Mouse (Mus musculus): ENCODE measurements at regions not wholly inside any gene's neighbourhood (a gene's known extent, or its start where the extent isn't known, plus 50 kb on each side); places are given as distances from the start of the nearest gene placed in this dataset.

GRCm38 (mm10) chr8:34726145-34726767 is 614.7 kb upstream of the Gm10131 start:
- Histone ChIP-seq H3K27me3 (ENCODE audit: control insufficient read depth, insufficient read depth, low read length) (0 out of 2 replicates have a peak, but pooled peaks cover 2% of the 10 kb centered on the region), H3K9me3 (replicated peaks; ENCODE audit: control insufficient read depth, low read length) (no peaks in the 10 kb centered on the region), H3K4me2 (ENCODE audit: low read depth, low read length) (no peak overlapping the region), H3K27ac (ENCODE audit: low read length) (no peak overlapping the region), H3K36me3 (ENCODE audit: control insufficient read depth, insufficient read depth) (no peaks in the 10 kb centered on the region), H3K4me1 (ENCODE audit: control insufficient read depth, insufficient read depth, low read length) (0 out of 2 replicates have a peak, but pooled peaks cover 3% of the 10 kb centered on the region), H3K4me3 (ENCODE audit: low read length) (no peak overlapping the region), H3K9ac (ENCODE audit: low read length) (no peak overlapping the region)
- no peak; the same call in 1 of the 2 replicates for ATAC-seq (replicated peaks; ENCODE audit: extremely low read depth, insufficient read depth, low FRiP score)
- WGBS: 53% methylated on average over 10 of the region's 10 CpGs

- 0 out of 2 replicates have a peak, but pooled peaks cover 3% of the 10 kb centered on the region for H3K4me1 ChIP-seq (ENCODE audit: control insufficient read depth, insufficient read depth, low read length)
- 39% methylated on average over 4 of the region's 4 CpGs for WGBS
- no peaks in the 10 kb centered on the region for H3K36me3 ChIP-seq (ENCODE audit: control insufficient read depth, insufficient read depth)
- H3K4me2 ChIP-seq (ENCODE audit: low read depth, low read length): no peak overlapping the region
- H3K9ac ChIP-seq (ENCODE audit: low read length): no peak overlapping the region
- H3K27me3 ChIP-seq (ENCODE audit: control insufficient read depth, insufficient read depth, low read length): no peaks in the 10 kb centered on the region
- no peaks in the 10 kb centered on the region for H3K9me3 ChIP-seq (replicated peaks; ENCODE audit: control insufficient read depth, low read length)
- no peak for ATAC-seq (replicated peaks; ENCODE audit: extremely low read depth, insufficient read depth, low FRiP score)
- no peak overlapping the region for H3K27ac ChIP-seq (ENCODE audit: low read length)
- H3K4me3 ChIP-seq (ENCODE audit: low read length): no peak overlapping the region
Measured at GRCm38 (mm10) chr8:34725546-34725945, 614.0 kb upstream of the Gm10131 start.

GRCm38 (mm10) chr8:34709911-34710733 is 598.6 kb upstream of the Gm10131 start:
- Histone ChIP-seq H3K4me1 (ENCODE audit: control insufficient read depth, insufficient read depth, low read length) (peaks cover 12% of the 10 kb centered on the region), H3K4me2 (ENCODE audit: low read depth, low read length) (no peak overlapping the region), H3K9me3 (replicated peaks; ENCODE audit: control insufficient read depth, low read length) (no peaks in the 10 kb centered on the region), H3K4me3 (ENCODE audit: low read length) (no peak overlapping the region), H3K9ac (ENCODE audit: low read length) (no peak overlapping the region), H3K27ac (ENCODE audit: low read length) (no peak overlapping the region), H3K27me3 (ENCODE audit: control insufficient read depth, insufficient read depth, low read length) (no peaks in the 10 kb centered on the region), H3K36me3 (ENCODE audit: control insufficient read depth, insufficient read depth) (no peaks in the 10 kb centered on the region)
- no peak for ATAC-seq (replicated peaks; ENCODE audit: extremely low read depth, insufficient read depth, low FRiP score)
- WGBS: 83% methylated on average over 23 of the region's 23 CpGs

GRCm38 (mm10) chr8:34709316-34709715 is 597.8 kb upstream of the Gm10131 start:
- Histone ChIP-seq H3K36me3 (ENCODE audit: control insufficient read depth, insufficient read depth) (no peaks in the 10 kb centered on the region), H3K4me3 (ENCODE audit: low read length) (no peak overlapping the region), H3K27me3 (ENCODE audit: control insufficient read depth, insufficient read depth, low read length) (no peaks in the 10 kb centered on the region), H3K9ac (ENCODE audit: low read length) (no peak overlapping the region), H3K27ac (ENCODE audit: low read length) (no peak overlapping the region), H3K4me1 (ENCODE audit: control insufficient read depth, insufficient read depth, low read length) (peaks cover 12% of the 10 kb centered on the region), H3K9me3 (replicated peaks; ENCODE audit: control insufficient read depth, low read length) (no peaks in the 10 kb centered on the region), H3K4me2 (ENCODE audit: low read depth, low read length) (peak overlapping the region; percentile 10; the same call in 1 of the 2 replicates)
- ATAC-seq (replicated peaks; ENCODE audit: extremely low read depth, insufficient read depth, low FRiP score): no peak; the same call in 1 of the 2 replicates
- WGBS: 42% methylated on average over 11 of the region's 11 CpGs

GRCm38 (mm10) chr8:34703351-34703750 is 591.8 kb upstream of the Gm10131 start:
- Histone ChIP-seq H3K36me3 (ENCODE audit: control insufficient read depth, insufficient read depth) (no peaks in the 10 kb centered on the region), H3K9me3 (replicated peaks; ENCODE audit: control insufficient read depth, low read length) (0 out of 2 replicates have a peak, but pooled peaks cover 2% of the 10 kb centered on the region), H3K4me3 (ENCODE audit: low read length) (no peak overlapping the region), H3K27ac (ENCODE audit: low read length) (no peak overlapping the region), H3K4me2 (ENCODE audit: low read depth, low read length) (no peak overlapping the region), H3K4me1 (ENCODE audit: control insufficient read depth, insufficient read depth, low read length) (peaks cover 3% of the 10 kb centered on the region), H3K27me3 (ENCODE audit: control insufficient read depth, insufficient read depth, low read length) (no peaks in the 10 kb centered on the region), H3K9ac (ENCODE audit: low read length) (no peak overlapping the region)
- ATAC-seq (replicated peaks; ENCODE audit: extremely low read depth, insufficient read depth, low FRiP score): no peak
- 36% methylated on average over 8 of the region's 8 CpGs for WGBS

- WGBS: 85% methylated on average over 2 of the region's 2 CpGs
- no peaks in the 10 kb centered on the region for H3K36me3 ChIP-seq (ENCODE audit: control insufficient read depth, insufficient read depth)
- H3K9ac ChIP-seq (ENCODE audit: low read length): no peak overlapping the region
- H3K4me1 ChIP-seq (ENCODE audit: control insufficient read depth, insufficient read depth, low read length): no peaks in the 10 kb centered on the region
- H3K27ac ChIP-seq (ENCODE audit: low read length): no peak overlapping the region
- H3K9me3 ChIP-seq (replicated peaks; ENCODE audit: control insufficient read depth, low read length): 0 out of 2 replicates have a peak, but pooled peaks cover 2% of the 10 kb centered on the region
- H3K4me2 ChIP-seq (ENCODE audit: low read depth, low read length): no peak overlapping the region
- H3K4me3 ChIP-seq (ENCODE audit: low read length): no peak overlapping the region
- H3K27me3 ChIP-seq (ENCODE audit: control insufficient read depth, insufficient read depth, low read length): no peaks in the 10 kb centered on the region
- no peak for ATAC-seq (replicated peaks; ENCODE audit: extremely low read depth, insufficient read depth, low FRiP score)
Measured at GRCm38 (mm10) chr8:34702806-34703205, 591.3 kb upstream of the Gm10131 start.

- Histone ChIP-seq H3K4me3 (ENCODE audit: low read length) (no peak overlapping the region), H3K4me1 (ENCODE audit: control insufficient read depth, insufficient read depth, low read length) (no peaks in the 10 kb centered on the region), H3K4me2 (ENCODE audit: low read depth, low read length) (no peak overlapping the region), H3K27me3 (ENCODE audit: control insufficient read depth, insufficient read depth, low read length) (no peaks in the 10 kb centered on the region), H3K9ac (ENCODE audit: low read length) (no peak overlapping the region), H3K9me3 (replicated peaks; ENCODE audit: control insufficient read depth, low read length) (0 out of 2 replicates have a peak, but pooled peaks cover 2% of the 10 kb centered on the region), H3K27ac (ENCODE audit: low read length) (no peak overlapping the region), H3K36me3 (ENCODE audit: control insufficient read depth, insufficient read depth) (no peaks in the 10 kb centered on the region)
- WGBS: 39% methylated on average over 4 of the region's 4 CpGs
- ATAC-seq (replicated peaks; ENCODE audit: extremely low read depth, insufficient read depth, low FRiP score): no peak
Measured at GRCm38 (mm10) chr8:34699015-34699414, 587.5 kb upstream of the Gm10131 start.

- 89% methylated on average over 12 of the region's 12 CpGs for WGBS
- H3K27me3 ChIP-seq (ENCODE audit: control insufficient read depth, insufficient read depth, low read length): peaks cover 2% of the 10 kb centered on the region; the same call in 1 of the 2 replicates
- no peak overlapping the region for H3K4me3 ChIP-seq (ENCODE audit: low read length)
- H3K27ac ChIP-seq (ENCODE audit: low read length): no peak overlapping the region
- H3K9me3 ChIP-seq (replicated peaks; ENCODE audit: control insufficient read depth, low read length): no peaks in the 10 kb centered on the region
- H3K9ac ChIP-seq (ENCODE audit: low read length): no peak overlapping the region
- H3K4me2 ChIP-seq (ENCODE audit: low read depth, low read length): no peak overlapping the region
- H3K4me1 ChIP-seq (ENCODE audit: control insufficient read depth, insufficient read depth, low read length): no peaks in the 10 kb centered on the region
- no peaks in the 10 kb centered on the region for H3K36me3 ChIP-seq (ENCODE audit: control insufficient read depth, insufficient read depth)
- ATAC-seq (replicated peaks; ENCODE audit: extremely low read depth, insufficient read depth, low FRiP score): no peak
Measured at GRCm38 (mm10) chr8:34696365-34696764, 584.8 kb upstream of the Gm10131 start.

GRCm38 (mm10) chr8:34692606-34693005 is 581.1 kb upstream of the Gm10131 start:
- no peak overlapping the region for H3K27ac ChIP-seq (ENCODE audit: low read length)
- peaks cover 2% of the 10 kb centered on the region; the same call in 1 of the 2 replicates for H3K27me3 ChIP-seq (ENCODE audit: control insufficient read depth, insufficient read depth, low read length)
- no peak overlapping the region for H3K4me2 ChIP-seq (ENCODE audit: low read depth, low read length)
- H3K4me1 ChIP-seq (ENCODE audit: control insufficient read depth, insufficient read depth, low read length): peaks cover 4% of the 10 kb centered on the region
- no peak overlapping the region for H3K9ac ChIP-seq (ENCODE audit: low read length)
- WGBS: 54% methylated on average over 13 of the region's 13 CpGs
- H3K36me3 ChIP-seq (ENCODE audit: control insufficient read depth, insufficient read depth): no peaks in the 10 kb centered on the region
- no peak for ATAC-seq (replicated peaks; ENCODE audit: extremely low read depth, insufficient read depth, low FRiP score)
- H3K9me3 ChIP-seq (replicated peaks; ENCODE audit: control insufficient read depth, low read length): no peaks in the 10 kb centered on the region
- H3K4me3 ChIP-seq (ENCODE audit: low read length): no peak overlapping the region
